14 mouse cellular contexts compared by ENCODE assay signal in the genomic region with DNA sequence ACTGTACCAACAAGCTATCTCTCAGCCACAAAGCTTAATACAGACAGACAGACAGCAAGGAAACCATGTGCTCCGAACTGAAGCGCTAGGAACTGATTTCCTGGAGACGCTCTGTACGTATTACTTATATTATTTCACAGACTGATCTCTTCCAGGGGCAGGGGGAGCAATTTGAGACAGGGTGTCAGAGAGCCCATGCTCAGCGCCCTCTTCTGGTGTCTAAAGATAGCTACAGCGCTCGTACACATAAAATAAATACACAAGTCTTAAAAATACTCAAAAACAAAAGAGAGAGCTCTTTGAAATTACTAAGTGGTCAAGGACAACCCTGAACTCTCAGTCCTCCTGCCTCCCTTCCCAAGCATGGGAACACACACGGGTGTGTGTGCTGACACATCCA. TPM values are rescaled to one million over a fixed set of nuclear protein-coding genes. Genes with fewer than 3 reads are reported as not detected.
DNase-seq lines count a peak whose midpoint lies in the region; ATAC-seq and TF ChIP-seq lines count a peak whose summit lies in the region.
"Had no signal": no experiment of that assay in that cellular context is flagged by ENCODE, and none has a peak within 500 bp of the region (broad histone marks: within the 10 kb centered on the region; RNA-seq: fewer than 3 reads in every experiment).

No protein-coding gene starts in this region.

- no peak overlapping the region for H3K4me2 ChIP-seq in intestine, embryonic 16.5 days (ENCODE audit: low read depth, low read length)
- H3K4me2 ChIP-seq in intestine, embryonic 15.5 days (replicated peaks): no peak overlapping the region
- H3K4me2 ChIP-seq in midbrain, embryonic 14.5 days (ENCODE audit: low read length): no peak overlapping the region
- H3K4me2 ChIP-seq in midbrain, embryonic 16.5 days (ENCODE audit: low read length): no peak overlapping the region

- peak overlapping the region; percentile 53; the same call in 1 of the 2 replicates for H3K9ac ChIP-seq in intestine, embryonic 16.5 days (ENCODE audit: low read depth, low read length)
- no peak overlapping the region for H3K9ac ChIP-seq in intestine, embryonic 15.5 days
- H3K9ac ChIP-seq in midbrain, embryonic 14.5 days (replicated peaks; ENCODE audit: low read length): no peak overlapping the region
- no peak overlapping the region for H3K9ac ChIP-seq in midbrain, embryonic 16.5 days (ENCODE audit: low read depth, low read length)
- H3K9ac ChIP-seq in ES-E14 (ENCODE audit: insufficient read depth, low read depth, low read length, poor library complexity, severe bottlenecking): no peak overlapping the region

- peaks cover 30% of the 10 kb centered on the region for H3K36me3 ChIP-seq in intestine, embryonic 16.5 days (ENCODE audit: control insufficient read depth, insufficient read depth, low read length)
- peaks cover 60% of the 10 kb centered on the region for H3K36me3 ChIP-seq in intestine, embryonic 15.5 days
- H3K36me3 ChIP-seq in midbrain, embryonic 14.5 days (ENCODE audit: control insufficient read depth, insufficient read depth, low read length): peaks cover 86% of the 10 kb centered on the region
- H3K36me3 ChIP-seq in midbrain, embryonic 16.5 days (ENCODE audit: control insufficient read depth, insufficient read depth, low read length): peaks cover 41% of the 10 kb centered on the region
- peaks cover 49% of the 10 kb centered on the region for H3K36me3 ChIP-seq in ES-E14 (ENCODE audit: control insufficient read depth, insufficient read depth, low read length, poor library complexity, severe bottlenecking)

- H3K9me3 ChIP-seq in intestine, embryonic 16.5 days (ENCODE audit: control insufficient read depth, low read length): no peaks in the 10 kb centered on the region
- H3K9me3 ChIP-seq in intestine, embryonic 15.5 days: no peaks in the 10 kb centered on the region
- H3K9me3 ChIP-seq in midbrain, embryonic 14.5 days (ENCODE audit: control insufficient read depth, low read length): no peaks in the 10 kb centered on the region
- no peaks in the 10 kb centered on the region for H3K9me3 ChIP-seq in midbrain, embryonic 16.5 days (replicated peaks; ENCODE audit: control insufficient read depth, low read length, poor library complexity, severe bottlenecking)
- H3K9me3 ChIP-seq in ES-E14 (ENCODE audit: control insufficient read depth, insufficient read depth, low read depth, low read length): no peaks in the 10 kb centered on the region

- in situ Hi-C loops in ES-E14 (cut with MboI; ENCODE audit: low sequenced_read_pairs in 2 of 2, unreplicated experiment in 2 of 2): no loop called here

- intact Hi-C loops in left cerebral cortex, postnatal 4 days (cut with DNase I): no loop called here

- 83% methylated on average over 8 of the region's 8 CpGs for WGBS in intestine, embryonic 16.5 days
- 85% methylated on average over 8 of the region's 8 CpGs for WGBS in intestine, embryonic 15.5 days
- 90% methylated on average over 8 of the region's 8 CpGs for WGBS in midbrain, embryonic 14.5 days
- WGBS in midbrain, embryonic 16.5 days: 86% methylated on average over 8 of the region's 8 CpGs

- no peaks in the 10 kb centered on the region for H3K27me3 ChIP-seq in intestine, embryonic 16.5 days (replicated peaks; ENCODE audit: control insufficient read depth, insufficient read depth, low read length)
- H3K27me3 ChIP-seq in intestine, embryonic 15.5 days (replicated peaks): no peaks in the 10 kb centered on the region
- no peaks in the 10 kb centered on the region for H3K27me3 ChIP-seq in midbrain, embryonic 14.5 days (ENCODE audit: control insufficient read depth, insufficient read depth, low read length)
- no peaks in the 10 kb centered on the region for H3K27me3 ChIP-seq in midbrain, embryonic 16.5 days (ENCODE audit: control insufficient read depth, insufficient read depth, low read depth, low read length)

- ATAC-seq in intestine, embryonic 16.5 days: no peak
- ATAC-seq in intestine, embryonic 15.5 days: no peak
- no peak for ATAC-seq in midbrain, embryonic 14.5 days (ENCODE audit: low FRiP score, low TSS enrichment)
- ATAC-seq in midbrain, embryonic 16.5 days: no peak

- H3K27ac ChIP-seq in intestine, embryonic 16.5 days (ENCODE audit: low read length): peak overlapping the region; percentile 57; the same call in 1 of the 2 replicates
- H3K27ac ChIP-seq in intestine, embryonic 15.5 days: no peak overlapping the region
- no peak overlapping the region for H3K27ac ChIP-seq in midbrain, embryonic 14.5 days (replicated peaks; ENCODE audit: low read depth, low read length)
- H3K27ac ChIP-seq in midbrain, embryonic 16.5 days (ENCODE audit: low read length): no peak overlapping the region
- H3K27ac ChIP-seq in ES-E14 (ENCODE audit: insufficient read depth, low read depth, low read length, poor library complexity, severe bottlenecking): no peak overlapping the region

- no peak overlapping the region for H3K4me3 ChIP-seq in intestine, embryonic 16.5 days (ENCODE audit: low read length)
- no peak overlapping the region for H3K4me3 ChIP-seq in intestine, embryonic 15.5 days (replicated peaks)
- no peak overlapping the region for H3K4me3 ChIP-seq in midbrain, embryonic 14.5 days (replicated peaks; ENCODE audit: low read depth, low read length)
- no peak overlapping the region for H3K4me3 ChIP-seq in midbrain, embryonic 16.5 days (ENCODE audit: low read depth, low read length)
- H3K4me3 ChIP-seq in ES-E14 (ENCODE audit: insufficient read depth in 1 of 2, low read depth in 1 of 2, low read length in 2 of 2, poor library complexity in 1 of 2, severe bottlenecking in 1 of 2): no peak overlapping the region
- H3K4me3 ChIP-seq: erythroblast, embryonic 14.5 days had no signal

- peaks cover 3% of the 10 kb centered on the region for H3K4me1 ChIP-seq in intestine, embryonic 16.5 days (ENCODE audit: control insufficient read depth, insufficient read depth, low read length)
- H3K4me1 ChIP-seq in intestine, embryonic 15.5 days (replicated peaks): peaks cover 9% of the 10 kb centered on the region
- peaks cover 4% of the 10 kb centered on the region; the same call in 1 of the 2 replicates for H3K4me1 ChIP-seq in midbrain, embryonic 14.5 days (ENCODE audit: control insufficient read depth, insufficient read depth, low read length)
- peaks cover 17% of the 10 kb centered on the region for H3K4me1 ChIP-seq in midbrain, embryonic 16.5 days (ENCODE audit: control insufficient read depth, insufficient read depth, low read length)
- H3K4me1 ChIP-seq in ES-E14 (ENCODE audit: control insufficient read depth in 2 of 2, insufficient read depth in 2 of 2, low read length in 2 of 2, poor library complexity in 1 of 2): no peaks in the 10 kb centered on the region

- DNase-seq in midbrain, embryonic 14.5 days: peak; percentile 27
- DNase-seq in ES-E14 (ENCODE audit: low read depth, low spot score): peak; percentile 17
- DNase-seq in naive thymus-derived CD4-positive, alpha-beta T cell, adult 2 months (ENCODE audit: low read depth): peak; percentile 30
- DNase-seq in left cerebral cortex, postnatal 4 days: no peak
- no peak for DNase-seq in cerebellum, adult 11 months
- DNase-seq: adrenal gland, adult 2 months; cerebellum, postnatal 36 days; kidney, postnatal 25 days had no signal

TF ChIP-seq in ES-E14, 5 proteins besides CTCF, POLR2A, EP300 and RAD21:
- TF ChIP-seq CHD2 (IDR thresholded peaks at IDR 0.05; ENCODE audit: low read depth, low read length): no peak
- no peak for TF ChIP-seq ZNF384 (IDR thresholded peaks at IDR 0.05; ENCODE audit: low read depth, low read length)
- TF ChIP-seq HCFC1 (IDR thresholded peaks at IDR 0.05; ENCODE audit: borderline replicate concordance, insufficient read depth, low read length): no peak
- no peak for TF ChIP-seq MAFK (IDR thresholded peaks at IDR 0.05; ENCODE audit: insufficient read depth, low read depth, low read length)
- TF ChIP-seq ZC3H11A (IDR thresholded peaks at IDR 0.05; ENCODE audit: borderline replicate concordance, low read depth, low read length): no peak

RNA-seq across cellular contexts. Expression of gene Srp68, which starts 6.4 kb away (rescaled TPM):
- polyA plus RNA-seq in intestine, embryonic 16.5 days (2015; fragmentation: Nextera tagmentation; extraction: Ambion mirVana): 90.9 and 94.8 TPM in 2 replicates
- polyA plus RNA-seq in intestine, embryonic 15.5 days (2015; fragmentation: Nextera tagmentation; extraction: Ambion mirVana): 95.2 and 96.7 TPM in 2 replicates
- polyA plus RNA-seq in midbrain, embryonic 14.5 days (2014; fragmentation: Nextera tagmentation; extraction: Ambion mirVana): 49.5 and 57.1 TPM in 2 replicates
- 58.2 and 59.2 TPM in 2 replicates for polyA plus RNA-seq in midbrain, embryonic 16.5 days (2015; fragmentation: Nextera tagmentation; extraction: Ambion mirVana)
- total RNA-seq in ES-E14 (2012; rRNA removed): 33.4 and 38.2 TPM in 2 replicates
- 10 to 100 TPM; 53.2 to 57.1 TPM for total RNA-seq in left cerebral cortex, postnatal 4 days (2021)

RNA-seq across cellular contexts. Expression of gene Galr2, which starts 13.1 kb away (rescaled TPM):
- 0.16 and 0.31 TPM in 2 replicates for polyA plus RNA-seq in intestine, embryonic 16.5 days (2015; fragmentation: Nextera tagmentation; extraction: Ambion mirVana)
- 0.19 and 0.21 TPM in 2 replicates for polyA plus RNA-seq in intestine, embryonic 15.5 days (2015; fragmentation: Nextera tagmentation; extraction: Ambion mirVana)
- 0.30 and 0.55 TPM in 2 replicates for polyA plus RNA-seq in midbrain, embryonic 14.5 days (2014; fragmentation: Nextera tagmentation; extraction: Ambion mirVana)
- 0.46 and 0.62 TPM in 2 replicates for polyA plus RNA-seq in midbrain, embryonic 16.5 days (2015; fragmentation: Nextera tagmentation; extraction: Ambion mirVana)
- total RNA-seq in ES-E14 (2012; rRNA removed): 1.8 and 3.3 TPM in 2 replicates
- under 1 TPM; 0.18 to 0.20 TPM for total RNA-seq in left cerebral cortex, postnatal 4 days (2021)
- total RNA-seq: heart, postnatal 25 days; left cerebral cortex, adult 18-20 months had no signal
- polyA plus RNA-seq: erythroblast, embryonic 14.5 days had no signal

RNA-seq across cellular contexts. Expression of gene Evpl, which starts 29.8 kb away (rescaled TPM):
- polyA plus RNA-seq in intestine, embryonic 16.5 days (2015; fragmentation: Nextera tagmentation; extraction: Ambion mirVana): 1.9 and 2.5 TPM in 2 replicates
- polyA plus RNA-seq in intestine, embryonic 15.5 days (2015; fragmentation: Nextera tagmentation; extraction: Ambion mirVana): 3.3 and 3.4 TPM in 2 replicates
- polyA plus RNA-seq in midbrain, embryonic 14.5 days (2014; fragmentation: Nextera tagmentation; extraction: Ambion mirVana): 0.36 and 0.43 TPM in 2 replicates
- 0.88 and 1.3 TPM in 2 replicates for polyA plus RNA-seq in midbrain, embryonic 16.5 days (2015; fragmentation: Nextera tagmentation; extraction: Ambion mirVana)
- 2.9 and 4.5 TPM in 2 replicates for total RNA-seq in ES-E14 (2012; rRNA removed)
- under 1 TPM; 0.66 to 0.85 TPM for total RNA-seq in left cerebral cortex, postnatal 4 days (2021)

RNA-seq across cellular contexts. Expression of gene Exoc7, which starts 39.4 kb away (rescaled TPM):
- 52.5 and 54.6 TPM in 2 replicates for polyA plus RNA-seq in intestine, embryonic 16.5 days (2015; fragmentation: Nextera tagmentation; extraction: Ambion mirVana)
- polyA plus RNA-seq in intestine, embryonic 15.5 days (2015; fragmentation: Nextera tagmentation; extraction: Ambion mirVana): 52.1 and 52.5 TPM in 2 replicates
- 122 and 125 TPM in 2 replicates for polyA plus RNA-seq in midbrain, embryonic 14.5 days (2014; fragmentation: Nextera tagmentation; extraction: Ambion mirVana)
- polyA plus RNA-seq in midbrain, embryonic 16.5 days (2015; fragmentation: Nextera tagmentation; extraction: Ambion mirVana): 122 and 127 TPM in 2 replicates
- 25.5 and 26.4 TPM in 2 replicates for total RNA-seq in ES-E14 (2012; rRNA removed)
- 100 to 1,000 TPM; 112 to 117 TPM for total RNA-seq in left cerebral cortex, postnatal 4 days (2021)

Comparison
In these comparisons a context has a peak if more than half of its experiments do, and no peak if none do; other contexts are left out.
1. DNase-seq: peak in midbrain, embryonic 14.5 days (single experiment), ES-E14 (single experiment) and naive thymus-derived CD4-positive, alpha-beta T cell, adult 2 months (single experiment); none in left cerebral cortex, postnatal 4 days (single experiment) and cerebellum, adult 11 months (single experiment).